Mouse (Mus musculus) kidney, postnatal 14 days (tissue): Measurements from ENCODE around the gene Zc3hav1l.

Experiments
- DNase-seq: peaks from one replicate; pipeline ENCODE4 v3.0.0; 2022; ENCODE audit warnings: mixed read lengths

Gene Zc3hav1l

GRCm38 (mm10) chr6:38298761-38299401 is at the start of gene Zc3hav1l:
TSS of gene Zc3hav1l (minus strand) at chr6:38299259.
- DNase-seq, result peak; percentile 81

- DNase-seq, result no peak
Observed at GRCm38 (mm10) chr6:38347875-38348274, 48.8 kb upstream of the Zc3hav1l start.

GRCm38 (mm10) chr6:38345796-38346195 is 46.7 kb upstream of the Zc3hav1l start:
- DNase-seq, result peak; percentile 35

- DNase-seq, result no peak
Observed at GRCm38 (mm10) chr6:38344006-38344670, 45.1 kb upstream of the Zc3hav1l start.

- no peak for DNase-seq
Observed at GRCm38 (mm10) chr6:38343581-38343980, 44.5 kb upstream of the Zc3hav1l start.

GRCm38 (mm10) chr6:38342666-38342992 is 43.6 kb upstream of the Zc3hav1l start:
- no peak for DNase-seq

GRCm38 (mm10) chr6:38341751-38342665 is 42.9 kb upstream of the Zc3hav1l start:
- no peak for DNase-seq

GRCm38 (mm10) chr6:38339078-38339477 is 40.0 kb upstream of the Zc3hav1l start:
- DNase-seq, result no peak

GRCm38 (mm10) chr6:38337951-38338350 is 38.9 kb upstream of the Zc3hav1l start:
- peak; percentile 15 for DNase-seq

- no peak for DNase-seq
Observed at GRCm38 (mm10) chr6:38337166-38337705, 38.2 kb upstream of the Zc3hav1l start.

- DNase-seq, result no peak
Observed at GRCm38 (mm10) chr6:38335264-38335663, 36.2 kb upstream of the Zc3hav1l start.

GRCm38 (mm10) chr6:38326596-38326995 is 27.5 kb upstream of the Zc3hav1l start:
- peak; percentile 44 for DNase-seq

GRCm38 (mm10) chr6:38320621-38321020 is 21.6 kb upstream of the Zc3hav1l start:
- DNase-seq, result no peak

- DNase-seq, result no peak
Observed at GRCm38 (mm10) chr6:38316050-38316449, 17.0 kb upstream of the Zc3hav1l start.

- no peak for DNase-seq
Observed at GRCm38 (mm10) chr6:38309741-38310140, 10.7 kb upstream of the Zc3hav1l start.

GRCm38 (mm10) chr6:38304981-38305380 is 5.9 kb upstream of the Zc3hav1l start:
- no peak for DNase-seq

GRCm38 (mm10) chr6:38298246-38298635 is 818 bp downstream of the Zc3hav1l start:
- peak; percentile 21 for DNase-seq

GRCm38 (mm10) chr6:38297580-38298245 is 1.3 kb downstream of the Zc3hav1l start:
- DNase-seq, result no peak

- no peak for DNase-seq
Observed at GRCm38 (mm10) chr6:38293708-38294107, 5.4 kb downstream of the Zc3hav1l start.

- no peak for DNase-seq
Observed at GRCm38 (mm10) chr6:38292871-38293646, 6.0 kb downstream of the Zc3hav1l start.

GRCm38 (mm10) chr6:38284422-38284821 is 14.6 kb downstream of the Zc3hav1l start:
- no peak for DNase-seq

- DNase-seq, result no peak
Observed at GRCm38 (mm10) chr6:38264466-38264865, 34.6 kb downstream of the Zc3hav1l start.
